ENCODE assay signal across 12 mouse cellular contexts in genomic region chr1:89489111-89489971, GRCm38 (mm10). TPM values are rescaled to one million over a fixed set of nuclear protein-coding genes. Genes with fewer than 3 reads are reported as not detected.
DNase-seq lines count a peak whose midpoint lies in the region; ATAC-seq lines count a peak whose summit lies in the region.
"Had no signal": no experiment of that assay in that cellular context is flagged by ENCODE, and none has a peak within 500 bp of the region (broad histone marks: within the 10 kb centered on the region; RNA-seq: fewer than 3 reads in every experiment).

No protein-coding gene starts in this region.

- no peak overlapping the region for H3K9ac ChIP-seq in liver, embryonic 12.5 days
- H3K9ac ChIP-seq in hindbrain, embryonic 16.5 days (ENCODE audit: low read depth, low read length), result no peak overlapping the region
- H3K9ac ChIP-seq: heart, embryonic 15.5 days had no signal

- H3K27ac ChIP-seq in liver, embryonic 12.5 days, result no peak overlapping the region
- H3K27ac ChIP-seq in hindbrain, embryonic 16.5 days (ENCODE audit: low read depth, low read length), result no peak overlapping the region
- H3K27ac ChIP-seq: heart, embryonic 15.5 days had no signal

- WGBS in liver, embryonic 12.5 days (ENCODE audit: insufficient replicate concordance), result 65% methylated on average over 17 of the region's 17 CpGs
- WGBS in hindbrain, embryonic 16.5 days, result 55% methylated on average over 17 of the region's 17 CpGs

- no peak overlapping the region for H3K4me3 ChIP-seq in liver, embryonic 12.5 days
- H3K4me3 ChIP-seq in hindbrain, embryonic 16.5 days (ENCODE audit: low read length), result no peak overlapping the region
- H3K4me3 ChIP-seq: heart, embryonic 15.5 days had no signal

- H3K4me1 ChIP-seq in liver, embryonic 12.5 days, result 0 out of 2 replicates have a peak, but pooled peaks cover 5% of the 10 kb centered on the region
- H3K4me1 ChIP-seq in hindbrain, embryonic 16.5 days (ENCODE audit: control insufficient read depth, insufficient read depth, low read depth, low read length), result peaks cover 8% of the 10 kb centered on the region

- no peak for ATAC-seq in liver, embryonic 12.5 days
- ATAC-seq in hindbrain, embryonic 16.5 days, result peak; percentile 41; the same call in 1 of the 2 replicates

- no peaks in the 10 kb centered on the region for H3K27me3 ChIP-seq in liver, embryonic 12.5 days (replicated peaks)
- no peaks in the 10 kb centered on the region for H3K27me3 ChIP-seq in hindbrain, embryonic 16.5 days (replicated peaks; ENCODE audit: control insufficient read depth, insufficient read depth, low read length)
- H3K27me3 ChIP-seq: heart, embryonic 15.5 days had no signal

- H3K9me3 ChIP-seq in liver, embryonic 12.5 days (replicated peaks), result no peaks in the 10 kb centered on the region
- no peaks in the 10 kb centered on the region for H3K9me3 ChIP-seq in hindbrain, embryonic 16.5 days (ENCODE audit: control insufficient read depth, low read length)
- H3K9me3 ChIP-seq: heart, embryonic 15.5 days had no signal

- H3K36me3 ChIP-seq in liver, embryonic 12.5 days, result no peaks in the 10 kb centered on the region
- no peaks in the 10 kb centered on the region for H3K36me3 ChIP-seq in hindbrain, embryonic 16.5 days (ENCODE audit: control insufficient read depth, insufficient read depth, low read length)
- H3K36me3 ChIP-seq: G1E; heart, embryonic 15.5 days had no signal

- peak; percentile 20 for DNase-seq in adrenal gland, postnatal 25 days
- no peak for DNase-seq in adrenal gland, adult (ENCODE audit: inconsistent age in 2 of 2, low spot score in 1 of 2)
- DNase-seq in liver, result peak; percentile 16
- peak; percentile 29 for DNase-seq in lung, postnatal 36 days
- no peak for DNase-seq in thymus, postnatal 14 days
- DNase-seq in spleen, postnatal 14 days (ENCODE audit: low spot score in 2 of 2), result no peak
- DNase-seq: adrenal gland, adult 8-10 months; cerebellum, adult 2 months had no signal

- no peak overlapping the region for H3K4me2 ChIP-seq in liver, embryonic 12.5 days
- H3K4me2 ChIP-seq in hindbrain, embryonic 16.5 days (ENCODE audit: low read length), result no peak overlapping the region
- H3K4me2 ChIP-seq: heart, embryonic 15.5 days had no signal

RNA-seq across cellular contexts. Expression of gene Agap1, which starts 34.7 kb away (rescaled TPM):
- 52.9 and 55.0 TPM in 2 replicates for total RNA-seq in adrenal gland, postnatal 25 days (2021)
- polyA plus RNA-seq in liver, embryonic 12.5 days (2016; fragmentation: Nextera tagmentation; extraction: Ambion mirVana), result 4.1 and 4.6 TPM in 2 replicates
- polyA plus RNA-seq in hindbrain, embryonic 16.5 days (2015; fragmentation: Nextera tagmentation; extraction: Ambion mirVana), result 31.9 and 33.7 TPM in 2 replicates

Comparison
In these comparisons a context has a peak if more than half of its experiments do, and no peak if none do; other contexts are left out.
1. DNase-seq: peak in adrenal gland, postnatal 25 days (single experiment), liver (single experiment) and lung, postnatal 36 days (single experiment); none in adrenal gland, adult (0 of 2), thymus, postnatal 14 days (single experiment) and spleen, postnatal 14 days (0 of 2).